Mouse (Mus musculus) C2C12 (cell line): ENCODE data around the gene Krt28. TPM values are rescaled to one million over a fixed set of nuclear protein-coding genes. Genes with fewer than 3 reads are reported as not detected.

Experiments
- H3K27me3 ChIP-seq: one replicate; pipeline ENCODE4 v1.6.1; 2011; ENCODE audit not compliant: control insufficient read depth, insufficient read depth, insufficient read length
- H3K36me3 ChIP-seq: one replicate; pipeline ENCODE4 v1.6.1; 2011; ENCODE audit not compliant: control insufficient read depth, insufficient read depth
- H3K4me3 ChIP-seq: one replicate; pipeline ENCODE4 v1.5.1; 2011; ENCODE audit warnings: mild to moderate bottlenecking, control low read depth; ENCODE audit not compliant: poor library complexity, insufficient read depth, severe bottlenecking
- H3K79me2 ChIP-seq: one replicate; pipeline ENCODE4 v1.6.1; 2011; ENCODE audit not compliant: control insufficient read depth, insufficient read depth
- H3K79me3 ChIP-seq: one replicate; pipeline ENCODE4 v1.6.1; 2011; ENCODE audit warnings: low read depth, control low read depth
- H3ac ChIP-seq: one replicate; pipeline ENCODE3; 2011; ENCODE audit warnings: low read depth; ENCODE audit not compliant: control insufficient read depth, insufficient read length
- CEBPB ChIP-seq: IDR thresholded peaks from one replicate; pipeline ENCODE4 v1.6.1; 2011; ENCODE audit warnings: low read depth, mild to moderate bottlenecking, control low read depth, moderate library complexity
- CTCF ChIP-seq: IDR thresholded peaks from one replicate; pipeline ENCODE4 v1.5.1; 2011; ENCODE audit not compliant: control insufficient read depth, insufficient read depth, insufficient read length
- FOSL1 ChIP-seq: IDR thresholded peaks from one replicate; pipeline ENCODE4 v1.8.0; 2011; ENCODE audit warnings: mild to moderate bottlenecking, low read length; ENCODE audit not compliant: poor library complexity, insufficient read depth, severe bottlenecking
- MAX ChIP-seq: IDR thresholded peaks from one replicate; pipeline ENCODE4 v1.6.1; 2011; ENCODE audit warnings: mild to moderate bottlenecking, control low read depth
- MYOD1 ChIP-seq: IDR thresholded peaks from one replicate; pipeline ENCODE4 v1.6.1; 2011; ENCODE audit warnings: low read depth; ENCODE audit not compliant: control insufficient read depth, insufficient read length
- MYOG ChIP-seq: IDR thresholded peaks from one replicate; pipeline ENCODE4 v1.6.1; 2011; ENCODE audit not compliant: control insufficient read depth, insufficient read length; ENCODE audit errors: extremely low read depth
- USF1 ChIP-seq: IDR thresholded peaks from one replicate; pipeline ENCODE4 v1.6.1; 2011; ENCODE audit warnings: low read depth, mild to moderate bottlenecking, control low read depth, moderate library complexity
- polyA plus RNA-seq: library from polyadenylated mRNA; unstranded; fragments of >200 nt; fragmentation: generic; extraction: Trizol; gene quantifications from one replicate; pipeline ENCODE4 v1.2.1, GENCODE M21; 2012; ENCODE audit warnings: missing spikeins

Gene Krt28
- polyA plus RNA-seq, 1 experiment: 0.02 TPM

DNA sequence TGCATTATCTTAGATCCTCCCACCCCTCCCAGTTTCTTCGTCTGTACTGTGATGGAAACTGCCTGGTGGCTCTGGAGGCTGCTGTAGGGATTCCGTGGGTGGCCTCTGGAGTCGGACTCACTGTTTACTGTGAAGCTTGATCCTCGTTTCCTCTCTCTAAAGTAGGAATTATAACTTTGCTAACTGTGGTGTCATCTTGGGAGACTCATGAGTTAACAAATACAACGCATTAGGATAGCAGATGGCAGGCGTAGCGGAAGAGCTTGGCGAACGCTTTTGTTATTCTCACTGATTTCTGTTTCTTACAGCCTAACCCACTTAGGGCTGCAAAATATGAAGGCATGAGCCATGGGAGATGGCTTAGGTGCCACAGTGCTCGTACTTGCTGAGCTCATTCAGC is 17.8 kb upstream of the Krt28 start:
- Histone ChIP-seq H3K4me3 (no peak overlapping the region), H3K79me3 (no peaks in the 10 kb centered on the region), H3K36me3 (peaks cover 2% of the 10 kb centered on the region), H3K27me3 (peaks cover 4% of the 10 kb centered on the region), H3K79me2 (no peaks in the 10 kb centered on the region), H3ac (no peak overlapping the region)
- no peak for TF ChIP-seq CTCF
- TF ChIP-seq CEBPB: no peak
- TF ChIP-seq MYOG: no peak
- no peak for TF ChIP-seq FOSL1
- TF ChIP-seq MYOD1: no peak
- no peak for TF ChIP-seq USF1
- TF ChIP-seq MAX: no peak

DNA sequence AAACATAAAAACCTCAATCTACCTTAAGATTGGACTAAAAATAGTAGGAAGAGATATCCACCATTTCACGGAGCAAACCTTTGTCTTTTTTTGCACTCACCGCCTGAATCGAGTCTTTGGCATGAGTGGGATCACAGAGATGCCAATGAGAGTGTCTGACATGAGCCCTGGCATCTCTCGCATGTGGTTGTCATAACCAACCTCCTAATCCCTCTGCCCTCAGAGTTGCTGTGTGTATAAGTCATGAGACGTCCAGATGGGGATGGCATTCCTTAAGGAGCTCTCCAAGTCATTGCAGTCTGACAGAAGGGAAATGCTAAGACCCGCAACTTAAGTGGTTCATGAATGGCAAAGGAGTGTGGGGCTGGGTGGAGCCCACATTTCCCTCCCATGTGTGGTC is 16.7 kb upstream of the Krt28 start:
- no peaks in the 10 kb centered on the region for H3K79me3 ChIP-seq
- no peaks in the 10 kb centered on the region for H3K27me3 ChIP-seq
- H3K4me3 ChIP-seq: no peak overlapping the region
- no peak overlapping the region for H3ac ChIP-seq
- H3K79me2 ChIP-seq: no peaks in the 10 kb centered on the region
- TF ChIP-seq USF1: no peak
- no peak for TF ChIP-seq FOSL1
- TF ChIP-seq CEBPB: no peak
- TF ChIP-seq CTCF: no peak
- no peak for TF ChIP-seq MYOD1
- no peak for TF ChIP-seq MYOG
- no peak for TF ChIP-seq MAX
- H3K36me3 ChIP-seq: peaks cover 3% of the 10 kb centered on the region

DNA sequence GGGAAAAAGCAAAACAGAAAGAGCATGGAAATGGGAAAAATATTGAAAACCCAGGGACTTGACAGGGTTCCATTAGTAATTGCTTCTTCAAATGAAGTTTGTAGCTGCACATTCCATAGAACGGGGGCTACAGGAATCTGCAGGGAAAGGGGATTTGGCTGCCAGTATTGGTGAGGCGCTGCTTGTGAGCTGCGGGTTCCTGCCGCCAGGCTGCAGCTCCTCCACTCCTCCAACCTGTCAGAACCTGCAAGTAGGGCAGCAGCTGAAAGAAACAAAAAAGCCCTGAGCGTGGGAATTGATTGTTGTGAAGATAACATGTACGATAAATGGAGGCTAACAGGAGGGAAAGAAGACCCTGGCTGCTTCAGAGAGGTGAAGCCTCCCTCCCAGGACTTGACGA is 16.2 kb upstream of the Krt28 start:
- Histone ChIP-seq H3K79me2 (no peaks in the 10 kb centered on the region), H3K79me3 (no peaks in the 10 kb centered on the region), H3K36me3 (peaks cover 3% of the 10 kb centered on the region), H3ac (no peak overlapping the region), H3K27me3 (no peaks in the 10 kb centered on the region), H3K4me3 (no peak overlapping the region)
- no peak for TF ChIP-seq CTCF
- no peak for TF ChIP-seq CEBPB
- TF ChIP-seq MAX: no peak
- TF ChIP-seq MYOD1: no peak
- TF ChIP-seq USF1: no peak
- TF ChIP-seq MYOG: no peak
- TF ChIP-seq FOSL1: no peak

DNA sequence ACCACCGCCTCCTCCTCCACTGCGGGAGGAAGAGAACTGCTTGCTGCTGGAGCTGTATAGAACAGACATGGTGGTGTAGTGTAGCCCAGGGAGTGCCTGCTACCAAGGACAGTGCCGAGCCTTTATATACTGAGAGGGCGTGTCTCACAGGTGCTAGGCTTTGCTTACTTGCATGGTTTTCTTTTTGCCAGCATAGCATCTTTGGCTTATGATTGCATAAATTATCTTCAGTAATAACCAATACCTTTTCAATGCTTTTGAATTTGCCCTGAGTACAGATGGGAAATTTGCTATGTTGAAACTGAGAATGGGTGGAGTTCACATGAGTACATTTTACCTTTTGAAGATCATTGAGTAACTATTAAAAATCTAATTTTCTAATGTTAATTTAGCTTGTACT is 14.6 kb upstream of the Krt28 start, which contains the start of gene Krt10:
TSS of gene Krt10 (minus strand) at position 101 of the 400 bp plus-strand sequence.
- Histone ChIP-seq H3K79me3 (no peaks in the 10 kb centered on the region), H3ac (no peak within 1 kb of the TSS), H3K79me2 (no peaks in the 10 kb centered on the region), H3K36me3 (peaks cover 3% of the 10 kb centered on the region), H3K27me3 (no peaks in the 10 kb centered on the region), H3K4me3 (no peak within 1 kb of the TSS)
- TF ChIP-seq FOSL1: no peak
- TF ChIP-seq USF1: no peak
- TF ChIP-seq MAX: no peak
- TF ChIP-seq MYOD1: no peak
- no peak for TF ChIP-seq CTCF
- no peak for TF ChIP-seq MYOG
- TF ChIP-seq CEBPB: no peak

DNA sequence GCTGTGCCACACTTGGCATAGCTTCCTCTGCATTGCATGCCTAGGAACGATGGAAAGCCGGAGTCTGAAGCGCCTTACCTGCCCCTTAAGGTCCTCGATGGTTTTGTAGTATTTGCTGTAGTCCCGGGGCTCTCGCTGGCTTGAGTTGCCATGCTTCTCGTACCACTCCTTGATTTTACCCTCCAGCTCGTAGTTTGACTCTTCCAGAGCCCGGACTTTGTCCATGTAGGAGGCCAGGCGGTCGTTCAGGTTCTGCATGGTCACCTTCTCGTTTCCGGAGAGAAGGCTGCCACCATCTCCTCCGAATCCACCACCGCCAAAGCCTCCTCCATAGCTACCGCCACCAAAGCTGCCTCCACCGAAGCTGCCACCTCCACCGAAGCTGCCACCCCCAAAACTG is 14.0 kb upstream of the Krt28 start:
- H3K79me3 ChIP-seq: no peaks in the 10 kb centered on the region
- H3K36me3 ChIP-seq: peaks cover 3% of the 10 kb centered on the region
- no peaks in the 10 kb centered on the region for H3K79me2 ChIP-seq
- H3K27me3 ChIP-seq: no peaks in the 10 kb centered on the region
- no peak overlapping the region for H3ac ChIP-seq
- TF ChIP-seq MYOG (no peak), MYOD1 (no peak), CEBPB (no peak), FOSL1 (no peak), MAX (no peak), CTCF (no peak), USF1 (no peak)
- no peak overlapping the region for H3K4me3 ChIP-seq

DNA sequence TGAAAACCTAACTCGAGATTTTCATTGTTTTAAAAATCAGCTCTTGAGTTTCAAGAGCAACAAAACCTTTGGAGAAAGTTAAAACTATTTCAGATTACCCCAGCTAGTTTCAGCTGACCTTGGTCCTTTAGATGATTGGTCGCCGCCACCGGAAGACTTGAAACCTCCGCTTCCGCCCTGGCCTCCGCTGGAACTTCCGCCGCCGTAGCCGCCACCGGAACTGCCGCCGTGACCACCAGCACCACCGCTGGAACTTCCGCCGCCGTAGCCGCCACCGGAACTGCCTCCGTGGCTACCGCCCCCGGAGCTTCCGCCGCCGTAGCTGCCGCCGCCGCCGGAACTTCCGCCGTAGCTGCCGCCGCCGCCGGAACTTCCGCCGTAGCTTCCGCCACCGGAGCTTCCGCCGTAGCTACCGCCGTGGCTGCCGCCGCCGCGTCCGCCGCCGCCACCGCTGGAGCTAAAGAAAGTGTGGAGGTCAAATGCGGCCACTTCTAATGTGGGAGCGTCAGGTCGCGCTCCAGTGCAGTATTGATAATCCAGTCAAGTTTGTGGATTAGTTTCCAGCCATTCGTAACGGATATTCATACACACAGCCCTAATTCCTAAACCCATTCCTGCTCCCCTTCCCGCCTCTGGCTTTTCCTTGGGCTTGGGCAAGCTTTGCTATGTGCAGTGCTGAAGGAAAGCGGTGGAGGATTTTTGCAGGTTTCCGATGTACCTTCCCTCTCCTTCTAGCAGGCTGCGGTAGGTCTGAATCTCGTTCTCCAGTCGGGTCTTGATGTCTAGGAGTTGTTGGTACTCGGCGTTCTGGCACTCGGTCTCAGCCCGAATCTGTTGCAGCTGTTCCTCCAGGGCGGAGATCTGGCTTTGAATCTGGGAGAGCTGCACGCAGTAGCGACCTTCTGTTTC is 11.4 kb upstream of the Krt28 start:
- Histone ChIP-seq H3K36me3 (peaks cover 3% of the 10 kb centered on the region), H3K4me3 (peak overlapping the region; percentile 53), H3K79me3 (no peaks in the 10 kb centered on the region), H3K79me2 (no peaks in the 10 kb centered on the region), H3ac (peak overlapping the region; percentile 70), H3K27me3 (no peaks in the 10 kb centered on the region)
- TF ChIP-seq MYOD1 (no peak), CTCF (no peak), MYOG (no peak), CEBPB (no peak), MAX (no peak), USF1 (no peak), FOSL1 (no peak)
